Mouse (Mus musculus): ENCODE results near the gene Pigq.

Pigq gene

DNA sequence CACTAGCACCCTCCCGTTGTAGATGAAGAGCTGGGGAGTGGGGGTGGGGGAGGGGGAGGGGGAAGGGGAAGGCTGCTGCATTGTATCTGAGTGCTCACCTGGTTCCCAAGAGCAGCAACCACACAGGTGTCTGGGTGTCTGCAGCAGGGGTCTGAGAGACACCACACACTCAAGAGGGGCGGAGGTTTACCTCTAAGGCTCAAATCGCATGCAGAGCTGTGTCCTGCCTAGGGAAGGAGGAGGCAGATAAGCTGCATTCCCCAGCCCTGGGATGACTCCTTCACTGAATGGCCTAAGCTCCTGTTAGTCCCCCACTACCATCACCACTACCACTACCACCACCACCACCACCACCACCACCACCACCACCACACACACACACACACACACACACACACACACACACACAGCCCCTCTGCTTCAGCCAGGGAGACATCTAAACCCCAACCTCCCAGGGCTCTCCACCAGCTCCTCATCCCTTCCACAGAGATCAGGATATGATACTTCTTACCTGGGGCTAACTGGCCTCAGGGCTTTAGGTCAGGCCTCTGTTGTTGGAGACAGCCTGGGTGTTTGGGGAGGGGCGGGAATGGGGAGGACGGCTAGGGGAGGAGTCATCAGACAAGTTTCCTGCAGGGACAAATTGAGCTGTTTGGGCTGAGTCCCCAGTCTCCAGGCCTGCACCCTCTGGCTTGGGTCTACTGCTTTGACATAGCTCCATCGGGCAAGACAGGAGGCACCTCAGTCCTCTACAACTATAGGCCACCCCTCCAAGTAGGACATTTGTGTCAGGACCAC lies at the start of gene Pigq, which contains the start of gene Nhlrc4:
TSS of gene Pigq (minus strand) at position 571 of the 798 bp plus-strand sequence.
TSS of gene Nhlrc4 (minus strand) at position 596 of the 798 bp plus-strand sequence.
- DNase-seq (ENCODE audit: low spot score) = no peak

GRCm38 (mm10) chr17:25993489-25993888 lies 48.8 kb upstream of the Pigq start:
- DNase-seq (ENCODE audit: low spot score) = no peak

GRCm38 (mm10) chr17:25992274-25992673 lies 47.5 kb upstream of the Pigq start:
- no peak for DNase-seq (ENCODE audit: low spot score)

DNA sequence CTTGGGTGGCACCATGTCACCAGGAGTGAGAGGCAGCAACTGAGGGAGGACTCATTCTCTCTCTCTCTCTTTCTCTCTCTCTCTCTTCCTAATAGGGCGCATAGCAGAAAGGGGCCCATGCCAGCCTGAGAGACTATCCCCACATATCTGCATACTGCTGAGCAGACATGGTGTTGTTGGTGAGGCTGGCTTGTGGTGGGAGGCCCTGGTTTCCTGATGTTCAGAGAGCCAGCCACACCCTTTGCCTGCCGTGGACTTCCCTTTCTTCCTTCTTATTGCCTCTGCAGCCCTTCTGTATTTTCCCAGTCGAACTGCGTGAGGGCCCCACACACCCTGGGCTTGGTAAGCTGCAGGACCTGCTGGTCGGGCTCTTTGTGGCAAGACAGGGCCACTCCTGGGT lies 45.6 kb upstream of the Pigq start:
- DNase-seq (ENCODE audit: low spot score) = no peak

GRCm38 (mm10) chr17:25985306-25986294 lies 40.9 kb upstream of the Pigq start, which contains the start of gene Capn15:
Capn15 (minus strand) TSS chr17:25985796.
- DNase-seq (ENCODE audit: low spot score) = peak; percentile 97

DNA sequence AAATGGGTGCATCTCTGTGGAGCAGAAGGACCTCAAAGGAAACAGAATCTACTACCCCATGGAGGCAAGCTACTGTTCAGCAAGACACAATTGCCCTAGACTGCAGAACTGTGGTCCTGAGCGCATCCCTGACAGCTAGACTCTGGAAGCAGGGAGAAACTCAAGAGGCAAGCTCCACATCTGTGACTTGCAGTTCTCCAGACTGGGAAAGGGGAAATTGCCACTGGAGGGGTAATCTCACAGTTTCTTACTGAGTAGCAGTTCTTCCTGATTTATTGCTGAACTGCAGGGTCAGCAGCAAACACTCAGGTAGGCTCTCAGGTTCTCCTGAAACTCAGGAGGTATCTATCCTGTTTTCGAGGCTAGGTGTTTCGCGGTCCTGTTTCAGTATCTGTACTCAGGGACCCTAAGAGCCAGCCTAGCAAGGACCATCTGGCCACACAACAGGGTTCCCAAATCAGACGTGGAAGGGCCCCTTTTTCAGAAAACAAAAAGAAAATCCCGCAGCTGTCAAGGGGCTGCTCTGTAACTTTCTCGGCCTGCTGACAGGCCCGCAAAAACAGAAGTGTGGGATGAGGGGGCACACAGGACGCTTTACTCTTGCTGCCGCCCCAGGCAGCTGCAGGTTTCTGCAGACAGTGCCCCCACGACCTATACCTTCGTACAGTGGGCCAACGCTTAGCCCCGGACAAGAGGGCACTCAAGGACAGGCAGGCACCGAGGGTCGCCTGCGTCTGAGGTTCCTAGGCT lies 40.0 kb upstream of the Pigq start:
- no peak for DNase-seq (ENCODE audit: low spot score)

DNA sequence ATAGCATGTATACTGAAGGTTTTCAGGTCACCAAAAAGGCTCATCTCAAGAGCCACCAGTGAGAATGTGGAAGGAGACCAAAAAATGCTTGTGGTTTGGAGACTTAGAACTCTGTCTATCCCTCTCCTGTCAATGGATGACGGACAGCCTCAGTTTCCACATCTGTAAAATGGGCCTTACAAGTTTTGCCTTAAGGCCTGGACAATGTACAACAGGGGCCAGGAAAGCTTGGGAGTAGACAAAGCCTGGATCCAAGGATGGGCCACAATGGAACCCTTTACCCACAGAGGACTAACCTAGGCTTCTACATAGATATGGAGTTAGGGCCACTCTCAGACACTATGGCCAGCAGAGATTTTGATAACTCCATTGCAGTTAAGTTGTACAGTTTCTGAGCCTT lies 39.3 kb upstream of the Pigq start:
- DNase-seq (ENCODE audit: low spot score) = no peak

DNA sequence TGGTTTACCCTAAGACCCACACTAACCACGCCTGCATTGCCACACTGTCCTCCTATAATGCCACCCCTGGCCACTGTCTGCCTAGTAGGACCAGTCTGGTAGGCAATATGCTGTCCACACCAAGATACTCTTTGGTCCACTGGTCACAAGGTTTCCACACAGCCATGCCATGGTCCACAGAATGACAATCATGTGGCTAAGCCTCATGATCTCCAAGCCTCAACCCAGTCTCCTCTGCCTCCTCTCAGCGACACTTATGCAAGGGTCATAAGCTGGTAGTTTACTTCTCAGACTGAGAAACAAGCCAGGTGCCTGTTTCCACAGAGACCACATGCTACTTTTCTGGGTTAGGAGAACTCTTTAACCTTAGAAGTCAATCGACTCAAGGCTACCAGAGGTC lies 38.2 kb upstream of the Pigq start:
- no peak for DNase-seq (ENCODE audit: low spot score)

GRCm38 (mm10) chr17:25980854-25981253 lies 36.1 kb upstream of the Pigq start:
- DNase-seq (ENCODE audit: low spot score) = no peak

- no peak for DNase-seq (ENCODE audit: low spot score)
Measured at GRCm38 (mm10) chr17:25979829-25980738, 35.3 kb upstream of the Pigq start.

GRCm38 (mm10) chr17:25970954-25971707 lies 26.4 kb upstream of the Pigq start:
- no peak for DNase-seq (ENCODE audit: low spot score)

DNA sequence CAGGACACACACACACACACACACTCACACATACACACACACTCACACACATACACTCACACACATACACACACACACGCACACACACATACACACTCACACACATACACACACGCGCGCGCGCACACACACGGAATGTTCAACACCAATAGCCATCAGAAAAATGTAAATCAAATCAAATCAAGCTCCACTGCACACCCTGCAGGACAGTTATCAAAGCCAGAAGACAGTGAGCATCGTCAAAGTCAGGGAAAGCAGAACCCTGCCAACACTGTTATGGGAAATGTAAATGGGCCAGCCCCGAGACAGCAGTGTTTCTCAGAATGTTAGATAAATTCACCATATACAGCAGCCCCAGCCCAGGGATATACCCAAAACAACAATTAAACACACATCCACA lies 25.7 kb upstream of the Pigq start:
- DNase-seq (ENCODE audit: low spot score) = peak; percentile 36

- no peak for DNase-seq (ENCODE audit: low spot score)
Measured at GRCm38 (mm10) chr17:25968176-25968575, 23.4 kb upstream of the Pigq start.

- no peak for DNase-seq (ENCODE audit: low spot score)
Measured at GRCm38 (mm10) chr17:25967652-25968051, 22.9 kb upstream of the Pigq start.

DNA sequence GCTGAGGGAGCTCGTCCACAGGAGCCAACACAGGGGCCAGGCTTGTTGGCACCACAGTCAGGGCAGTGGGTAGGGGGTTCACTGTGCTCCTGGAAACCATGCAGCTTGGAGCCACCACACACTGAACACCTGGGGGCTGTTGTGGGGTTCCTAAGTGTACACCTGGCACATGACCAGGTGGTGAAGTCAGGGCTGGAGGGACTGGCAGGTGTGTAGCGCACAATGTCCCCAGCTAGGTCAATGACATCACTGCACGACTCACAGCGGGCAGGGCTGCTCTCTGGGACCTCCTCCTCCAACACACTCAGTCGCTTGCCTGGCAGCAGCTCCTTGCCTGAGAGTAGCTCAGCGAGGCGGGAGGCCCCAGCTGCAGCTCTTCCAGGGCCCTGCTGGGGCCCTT lies 19.5 kb upstream of the Pigq start:
- DNase-seq (ENCODE audit: low spot score) = no peak

- no peak for DNase-seq (ENCODE audit: low spot score)
Measured at GRCm38 (mm10) chr17:25962413-25962905, 17.7 kb upstream of the Pigq start.

GRCm38 (mm10) chr17:25961566-25961965 lies 16.8 kb upstream of the Pigq start:
- DNase-seq (ENCODE audit: low spot score) = no peak

- DNase-seq (ENCODE audit: low spot score) = no peak
Measured at GRCm38 (mm10) chr17:25959630-25960467, 15.1 kb upstream of the Pigq start.

Measured in retina, embryonic 14.5 days (tissue).